Mouse (Mus musculus) lung, embryonic 14.5 days (tissue): ENCODE measurements at regions not wholly inside any gene's neighbourhood (a gene's known extent, or its start where the extent isn't known, plus 50 kb on each side); places are given as distances from the start of the nearest gene placed in this dataset.

Source experiments
- ATAC-seq: fragments of 200-750 bp; cut with Nextera tagmentation; 2 replicates; pipeline ENCODE4 v1.8.0; 2017; ENCODE audit warnings: mild to moderate bottlenecking, moderate TSS enrichment, moderate library complexity; ENCODE audit not compliant: insufficient read depth
- DNase-seq: peaks from one replicate; pipeline ENCODE4 v3.0.0-alpha.2; 2015
- H3K27ac ChIP-seq: fragments of 300-500 bp; sonication (generic); 2 replicates; pipeline ENCODE4 v1.5.1; 2014; ENCODE audit warnings: low read depth, mild to moderate bottlenecking, moderate library complexity
- H3K27me3 ChIP-seq: fragments of 300-500 bp; sonication (generic); 2 replicates; pipeline ENCODE4 v1.6.1; 2014; ENCODE audit warnings: low read length, control low read depth; ENCODE audit not compliant: insufficient read depth
- H3K36me3 ChIP-seq: fragments of 300-500 bp; sonication (generic); 2 replicates; pipeline ENCODE4 v1.6.1; 2014; ENCODE audit warnings: control low read depth; ENCODE audit not compliant: insufficient read depth
- H3K4me1 ChIP-seq: fragments of 300-500 bp; sonication (generic); 2 replicates; pipeline ENCODE4 v1.6.1; 2014; ENCODE audit warnings: antibody characterized with exemption, control low read depth; ENCODE audit not compliant: insufficient read depth
- H3K4me2 ChIP-seq: fragments of 300-500 bp; sonication (generic); 2 replicates; pipeline ENCODE4 v1.6.1; 2014; ENCODE audit warnings: mild to moderate bottlenecking
- H3K4me3 ChIP-seq: fragments of 300-500 bp; sonication (generic); 2 replicates; pipeline ENCODE4 v1.5.1; 2014; ENCODE audit warnings: low read depth, low read length
- H3K9ac ChIP-seq: fragments of 300-500 bp; sonication (generic); 2 replicates; pipeline ENCODE4 v1.6.1; 2014
- H3K9me3 ChIP-seq: fragments of 300-500 bp; sonication (generic); 2 replicates; pipeline ENCODE4 v1.6.1; 2016; ENCODE audit warnings: low read depth, low read length, control low read depth
- CTCF ChIP-seq: IDR thresholded peaks from 2 replicates; pipeline ENCODE4 v1.5.1; 2016; ENCODE audit warnings: antibody characterized with exemption, low read depth
- WGBS: fragments of 180-500 bp; shearing (Covaris S2); extraction: QIAGEN DNeasy Blood & Tissue Kit; methylation state at CpG from one replicate; pipeline ENCODE4 v1.1.7; 2014; 5-methylcytosine and 5-hydroxymethylcytosine counted together

DNA sequence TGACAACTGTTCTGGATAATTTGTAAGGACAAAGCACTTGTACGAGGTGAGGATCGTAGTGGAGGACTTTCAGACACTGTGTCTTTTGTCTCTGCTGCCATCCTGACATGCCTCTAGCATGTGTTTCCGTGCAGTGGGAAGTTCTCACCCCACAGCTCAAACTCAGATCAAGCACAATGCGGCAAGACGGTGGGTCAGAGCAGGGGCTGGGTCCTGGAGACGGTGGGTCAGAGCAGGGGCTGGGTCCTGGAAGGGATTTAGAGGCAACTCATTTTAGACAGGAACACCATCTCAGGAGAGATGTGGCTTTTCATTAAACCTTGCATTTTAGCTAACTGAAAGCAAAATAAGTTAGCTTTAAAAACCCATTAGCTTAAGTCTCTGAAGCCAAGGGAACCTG, 52.3 kb upstream of the Trpc7 start:
- Histone ChIP-seq H3K27me3 (no peaks in the 10 kb centered on the region), H3K9me3 (no peaks in the 10 kb centered on the region; the same call in 1 of the 2 replicates), H3K4me1 (no peaks in the 10 kb centered on the region), H3K27ac (no peak overlapping the region), H3K4me2 (no peak overlapping the region), H3K36me3 (no peaks in the 10 kb centered on the region), H3K4me3 (no peak overlapping the region), H3K9ac (no peak overlapping the region)
- TF ChIP-seq CTCF: no peak
- DNase-seq (no peak), ATAC-seq (no peak)
- 85% methylated on average over 6 of the region's 6 CpGs for WGBS

DNA sequence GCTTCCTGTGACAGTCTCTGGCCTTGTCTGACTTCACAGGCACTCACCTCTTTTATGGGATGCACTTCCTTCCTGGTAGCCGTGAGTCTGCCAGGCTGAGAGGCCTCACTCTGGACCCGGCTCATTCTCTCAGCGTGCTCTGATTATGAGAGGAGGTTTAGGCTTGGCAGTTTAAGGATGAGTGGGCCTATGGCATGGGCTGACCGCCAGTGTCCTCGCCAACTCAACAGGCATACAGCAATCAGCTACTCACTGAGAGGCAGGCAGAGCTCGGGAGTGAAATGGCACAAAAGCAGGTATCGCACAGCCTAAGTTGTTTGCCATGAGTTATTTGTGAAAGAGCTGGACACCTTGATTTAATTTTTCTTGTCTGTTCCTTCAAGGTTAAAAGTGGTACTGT, 51.5 kb upstream of the Trpc7 start:
- Histone ChIP-seq H3K36me3 (no peaks in the 10 kb centered on the region), H3K9ac (no peak overlapping the region), H3K27ac (no peak overlapping the region), H3K9me3 (no peaks in the 10 kb centered on the region; the same call in 1 of the 2 replicates), H3K4me1 (no peaks in the 10 kb centered on the region), H3K4me3 (no peak overlapping the region), H3K27me3 (no peaks in the 10 kb centered on the region), H3K4me2 (no peak overlapping the region)
- WGBS: 75% methylated on average over 7 of the region's 7 CpGs
- DNase-seq (no peak), ATAC-seq (no peak)
- no peak for TF ChIP-seq CTCF
